Mouse (Mus musculus) midbrain, postnatal 0 days (tissue): Measurements from ENCODE around the gene Ankmy2. TPM values are rescaled to one million over a fixed set of nuclear protein-coding genes. Genes with fewer than 3 reads are reported as not detected.
A peak's percentile ranks its signal among the peaks of the same experiment; 100 is the strongest.

Experiments used
- ATAC-seq: fragments of 200-750 bp; cut with Nextera tagmentation; 2 replicates; pipeline ENCODE4 v1.8.0; 2017; ENCODE audit warnings: moderate number of reproducible peaks, mild to moderate bottlenecking, moderate TSS enrichment, moderate library complexity; ENCODE audit not compliant: low FRiP score
- DNase-seq: peaks from one replicate; pipeline ENCODE4 v3.0.0-alpha.2; 2015; ENCODE audit warnings: low spot score
- H3K27ac ChIP-seq: fragments of 300-500 bp; sonication (generic); 2 replicates; pipeline ENCODE4 v1.5.1; 2014; ENCODE audit warnings: low read depth, mild to moderate bottlenecking, low read length, mixed read lengths
- H3K27me3 ChIP-seq: fragments of 300-500 bp; sonication (generic); 2 replicates; pipeline ENCODE4 v1.6.1; 2014; ENCODE audit warnings: low read length, control low read depth, mixed read lengths; ENCODE audit not compliant: insufficient read depth
- H3K36me3 ChIP-seq: fragments of 300-500 bp; sonication (generic); 2 replicates; pipeline ENCODE4 v1.6.1; 2014; ENCODE audit warnings: low read length, control low read depth, mixed read lengths; ENCODE audit not compliant: insufficient read depth
- H3K4me1 ChIP-seq: fragments of 300-500 bp; sonication (generic); 2 replicates; pipeline ENCODE4 v1.6.1; 2014; ENCODE audit warnings: mild to moderate bottlenecking, control low read depth, antibody characterized with exemption, low read length, mixed read lengths; ENCODE audit not compliant: insufficient read depth
- H3K4me2 ChIP-seq: fragments of 300-500 bp; sonication (generic); 2 replicates; pipeline ENCODE4 v1.6.1; 2014; ENCODE audit warnings: low read depth, mild to moderate bottlenecking, low read length, mixed read lengths; ENCODE audit not compliant: poor library complexity, severe bottlenecking
- H3K4me3 ChIP-seq: fragments of 300-500 bp; sonication (generic); 2 replicates; pipeline ENCODE4 v1.5.1; 2014; ENCODE audit warnings: low read depth, mild to moderate bottlenecking, low read length, moderate library complexity
- H3K9ac ChIP-seq: fragments of 300-500 bp; sonication (generic); replicated peaks from 2 replicates; pipeline ENCODE4 v1.6.1; 2014; ENCODE audit warnings: mild to moderate bottlenecking, low read length, moderate library complexity, mixed read lengths; ENCODE audit not compliant: poor library complexity, severe bottlenecking
- H3K9me3 ChIP-seq: fragments of 300-500 bp; sonication (generic); 2 replicates; pipeline ENCODE4 v1.6.1; 2016; ENCODE audit warnings: low read length, control low read depth
- CTCF ChIP-seq: IDR thresholded peaks from 2 replicates; pipeline ENCODE4 v1.5.1; 2016; ENCODE audit warnings: antibody characterized with exemption, mild to moderate bottlenecking
- WGBS: fragments of 180-500 bp; shearing (Covaris S2); extraction: QIAGEN DNeasy Blood & Tissue Kit; methylation state at CpG from one replicate; pipeline ENCODE4 v1.1.7; 2014; 5-methylcytosine and 5-hydroxymethylcytosine counted together
- polyA plus RNA-seq: library from polyadenylated mRNA; unstranded; fragments of >200 nt; fragmentation: Nextera tagmentation; extraction: Ambion mirVana; gene quantifications from 2 replicates; pipeline ENCODE4 v1.2.1, GENCODE M21; 2015
- total RNA-seq: library from RNA; depleted of rRNA; stranded (reverse); fragments of >200 nt; gene quantifications from 2 replicates; pipeline ENCODE4 v1.2.3, GENCODE M21; 2014

The Ankmy2 gene
- total and polyA plus RNA-seq, 2 experiments from 2014 or later, result 64.6 to 88.5 TPM

DNA sequence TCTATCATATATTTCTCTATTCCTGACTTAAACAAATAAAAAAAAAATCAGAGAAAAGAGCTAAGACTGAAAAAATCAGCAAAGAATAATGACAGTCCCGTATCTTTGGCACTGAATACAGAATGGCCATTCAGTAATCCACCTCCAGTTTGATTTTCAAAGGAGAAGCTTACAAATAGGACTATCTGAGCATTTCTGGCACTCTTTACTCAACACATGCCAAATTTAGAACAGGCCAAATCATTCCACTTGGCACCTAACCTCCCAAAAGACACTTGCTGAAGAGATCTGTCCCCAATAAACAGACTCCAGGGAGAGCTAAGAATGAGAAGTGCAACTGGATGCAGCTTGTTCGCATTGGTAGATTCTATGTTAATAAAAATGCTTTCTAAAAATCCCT lies 6.6 kb upstream of the Ankmy2 start:
- Histone ChIP-seq H3K9ac (no peak overlapping the region), H3K27ac (no peak overlapping the region), H3K4me2 (no peak overlapping the region), H3K9me3 (no peaks in the 10 kb centered on the region), H3K36me3 (no peaks in the 10 kb centered on the region), H3K27me3 (no peaks in the 10 kb centered on the region), H3K4me1 (peaks cover 8% of the 10 kb centered on the region; the same call in 1 of the 2 replicates), H3K4me3 (no peak overlapping the region)
- peak; percentile 37 for DNase-seq
- WGBS, result 71% methylated on average over 2 of the region's 2 CpGs
- no peak for TF ChIP-seq CTCF
- no peak for ATAC-seq

DNA sequence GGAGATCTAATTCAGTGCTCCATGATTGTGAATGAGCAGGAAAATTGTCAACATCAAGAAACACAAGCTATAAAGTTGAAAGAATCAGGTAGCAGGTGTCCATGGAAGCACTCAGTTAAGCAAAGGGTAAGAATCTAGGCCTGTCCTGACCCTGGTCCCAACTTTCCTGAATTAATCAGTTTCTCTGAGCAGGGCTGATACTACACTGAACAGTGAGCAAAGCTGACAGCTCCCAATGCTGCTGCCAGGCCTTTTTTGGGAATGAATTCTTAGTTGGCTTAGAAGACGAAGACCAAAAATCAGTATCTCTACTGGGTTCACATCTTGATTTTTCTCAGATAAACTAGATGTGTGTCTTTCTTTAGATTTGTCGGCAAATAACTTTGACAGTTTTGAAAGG lies 6.2 kb upstream of the Ankmy2 start:
- Histone ChIP-seq H3K9ac (no peak overlapping the region), H3K36me3 (no peaks in the 10 kb centered on the region), H3K27ac (no peak overlapping the region), H3K4me2 (no peak overlapping the region), H3K4me1 (peaks cover 8% of the 10 kb centered on the region; the same call in 1 of the 2 replicates), H3K27me3 (no peaks in the 10 kb centered on the region), H3K4me3 (no peak overlapping the region), H3K9me3 (no peaks in the 10 kb centered on the region)
- 79% methylated on average over 2 of the region's 2 CpGs for WGBS
- no peak for ATAC-seq
- no peak for DNase-seq
- no peak for TF ChIP-seq CTCF

DNA sequence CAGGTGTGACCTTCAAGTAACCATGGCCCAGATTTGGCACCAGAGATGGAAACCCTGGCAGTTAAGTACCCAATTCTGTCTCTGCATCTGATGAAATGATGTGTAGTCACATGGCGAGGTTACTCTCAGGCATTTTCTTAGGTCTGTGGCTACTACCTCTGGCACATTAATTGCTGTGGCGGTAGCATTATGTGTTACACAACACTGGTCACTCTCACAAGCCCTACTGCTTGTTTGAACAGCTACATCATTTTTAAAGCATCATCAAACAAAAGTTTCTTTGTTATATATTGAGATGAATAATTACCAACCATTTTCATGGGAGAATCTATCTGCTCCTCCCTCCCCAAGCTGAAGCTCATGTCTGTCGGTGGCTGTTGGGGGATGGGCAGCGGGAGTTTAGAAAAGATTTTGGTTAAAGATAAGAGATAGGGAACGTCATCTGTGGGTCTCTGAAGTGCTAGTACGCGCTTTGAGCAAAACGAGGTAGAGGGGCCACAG lies 1.7 kb upstream of the Ankmy2 start:
- 7% methylated on average over 8 of the region's 8 CpGs for WGBS
- Histone ChIP-seq H3K27me3 (no peaks in the 10 kb centered on the region), H3K4me3 (peak overlapping the region; percentile 95), H3K4me2 (peak overlapping the region; percentile 73), H3K4me1 (peaks cover 12% of the 10 kb centered on the region), H3K9me3 (no peaks in the 10 kb centered on the region), H3K27ac (peak overlapping the region; percentile 86), H3K36me3 (no peaks in the 10 kb centered on the region), H3K9ac (peak overlapping the region; percentile 91)
- no peak for ATAC-seq
- DNase-seq, result peak; percentile 41
- no peak for TF ChIP-seq CTCF

DNA sequence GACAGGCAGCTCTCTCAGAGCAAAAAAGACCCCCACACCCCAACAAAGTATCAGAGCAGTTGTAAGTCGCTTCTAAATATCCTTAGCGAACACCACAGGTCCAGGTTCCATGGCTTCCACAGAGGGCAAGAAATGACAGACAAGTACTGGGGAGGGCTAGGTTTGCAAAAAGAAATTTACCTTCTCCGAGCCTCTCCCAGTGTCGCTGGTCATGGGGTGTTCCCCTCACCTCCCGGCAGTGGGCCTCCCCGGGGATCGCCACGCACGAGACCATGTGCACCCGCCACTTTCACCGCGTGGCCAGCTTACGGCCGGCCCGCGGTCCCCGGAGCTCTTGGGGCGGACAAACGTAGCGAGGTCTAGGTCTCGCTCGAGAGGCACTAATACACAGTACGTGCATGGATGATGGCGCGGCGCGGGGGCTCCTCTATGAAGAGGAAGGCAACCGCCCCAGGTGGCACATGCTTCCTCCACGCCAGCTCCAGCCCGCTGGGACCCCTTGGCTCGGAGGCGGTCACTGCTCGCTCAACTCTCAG lies 745 bp upstream of the Ankmy2 start:
- DNase-seq, result peak; percentile 9
- peak overlapping the region; percentile 91 for H3K9ac ChIP-seq
- under 1% methylated on average over 30 of the region's 33 CpGs for WGBS
- peaks cover 12% of the 10 kb centered on the region for H3K4me1 ChIP-seq
- no peaks in the 10 kb centered on the region for H3K27me3 ChIP-seq
- no peak for TF ChIP-seq CTCF
- H3K27ac ChIP-seq, result peak overlapping the region; percentile 86
- peak overlapping the region; percentile 95 for H3K4me3 ChIP-seq
- ATAC-seq, result peak; percentile 53
- no peaks in the 10 kb centered on the region for H3K36me3 ChIP-seq
- peak overlapping the region; percentile 73 for H3K4me2 ChIP-seq
- no peaks in the 10 kb centered on the region for H3K9me3 ChIP-seq

DNA sequence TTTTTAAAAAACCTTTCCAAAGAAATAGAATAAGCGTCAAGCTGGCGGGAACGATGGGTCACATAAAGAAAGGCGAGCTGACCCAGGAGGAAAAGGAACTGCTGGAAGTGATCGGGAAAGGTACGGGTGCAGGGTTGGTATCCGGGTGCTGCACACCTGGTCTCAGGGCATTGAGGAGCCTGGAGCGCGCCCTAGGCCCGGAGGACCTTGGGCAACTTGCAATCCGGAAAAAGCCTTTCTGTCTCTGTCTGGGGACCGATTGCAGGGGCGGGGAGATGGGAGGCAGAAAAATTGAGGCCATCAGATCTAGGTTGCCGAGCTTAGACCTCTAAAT lies 357 bp downstream of the Ankmy2 start:
- H3K9ac ChIP-seq, result peak overlapping the region; percentile 91
- TF ChIP-seq CTCF, result no peak
- no peak for DNase-seq
- peak; percentile 36 for ATAC-seq
- H3K27ac ChIP-seq, result peak overlapping the region; percentile 86
- no peaks in the 10 kb centered on the region for H3K36me3 ChIP-seq
- peaks cover 12% of the 10 kb centered on the region for H3K4me1 ChIP-seq
- H3K27me3 ChIP-seq, result no peaks in the 10 kb centered on the region
- peak overlapping the region; percentile 73 for H3K4me2 ChIP-seq
- WGBS, result under 1% methylated on average over 14 of the region's 14 CpGs
- no peaks in the 10 kb centered on the region for H3K9me3 ChIP-seq
- peak overlapping the region; percentile 95 for H3K4me3 ChIP-seq

DNA sequence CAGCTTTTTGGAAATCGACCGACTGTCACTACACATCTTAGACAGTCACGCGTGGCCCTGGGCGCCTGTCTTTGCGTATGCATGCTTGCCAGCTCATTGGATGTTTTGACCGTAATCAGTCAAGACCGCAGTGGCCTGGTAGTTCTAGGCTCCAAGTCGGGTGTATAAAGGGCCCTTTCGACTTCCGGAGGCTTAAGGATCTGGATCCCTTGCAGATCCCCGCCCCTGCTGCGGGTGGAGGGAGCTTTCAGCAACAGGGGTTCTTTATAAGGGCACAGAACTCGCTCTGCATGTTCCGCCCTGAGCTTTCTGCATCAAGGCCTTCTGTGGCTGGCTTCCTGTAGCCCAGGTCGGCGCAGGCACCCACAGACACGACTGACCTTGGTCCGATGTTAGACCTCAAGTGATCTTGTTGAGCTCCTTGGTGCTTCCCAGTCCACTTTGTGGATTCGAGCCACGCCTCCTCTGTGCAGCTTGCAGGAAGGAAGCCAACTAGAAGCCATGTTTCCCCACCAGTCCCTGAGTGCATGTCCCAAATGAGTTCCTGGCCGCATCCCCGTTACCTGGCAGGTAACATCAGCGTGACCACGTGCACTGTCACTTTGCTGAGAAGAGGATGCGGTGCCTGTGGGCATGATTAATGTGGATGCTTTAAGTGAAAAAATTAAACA lies 859 bp downstream of the Ankmy2 start, which contains the start of gene Bzw2:
Bzw2 (minus strand) TSS at position 443 of the 671 bp plus-strand sequence.
- no peaks in the 10 kb centered on the region for H3K36me3 ChIP-seq
- no peaks in the 10 kb centered on the region for H3K27me3 ChIP-seq
- 2% methylated on average over 26 of the region's 26 CpGs for WGBS
- peak; percentile 79 for DNase-seq
- no peaks in the 10 kb centered on the region for H3K9me3 ChIP-seq
- TF ChIP-seq CTCF, result no peak
- peak within 1 kb of the TSS; percentile 86 for H3K27ac ChIP-seq
- peak; percentile 21 for ATAC-seq
- H3K4me1 ChIP-seq, result peaks cover 12% of the 10 kb centered on the region
- H3K4me2 ChIP-seq, result peak within 1 kb of the TSS; percentile 73
- peak within 1 kb of the TSS; percentile 95 for H3K4me3 ChIP-seq
- peak within 1 kb of the TSS; percentile 91 for H3K9ac ChIP-seq
